Mouse (Mus musculus) brain, adult 2 months (tissue): ENCODE data around the gene Hp.

Source experiments
- DNase-seq: peaks from one replicate; pipeline ENCODE4 v3.0.0; 2011; ENCODE audit warnings: low read depth, low spot score

Hp gene

DNA sequence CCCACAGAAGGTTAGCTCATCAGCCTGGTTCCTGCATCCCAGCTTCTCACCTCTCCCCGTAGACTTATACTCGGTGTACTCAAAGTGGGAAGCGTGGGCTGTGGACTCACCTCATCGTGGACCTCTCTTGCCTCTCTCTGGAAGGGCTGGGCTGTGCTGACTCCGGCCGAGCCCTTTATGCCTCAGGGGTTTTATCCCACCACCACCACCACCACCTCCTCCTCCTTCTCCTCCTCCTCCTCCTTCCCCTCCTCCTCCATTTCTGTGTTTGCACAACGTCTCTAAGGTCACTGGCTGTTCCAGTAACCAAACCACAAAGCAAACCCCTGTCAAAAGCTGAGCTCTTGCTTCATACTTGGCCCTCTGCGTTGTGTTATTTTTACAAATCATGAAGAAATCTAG lies at the start of gene Hp:
TSS of gene Hp (minus strand) at position 273 of the 402 bp plus-strand sequence.
- DNase-seq = no peak

GRCm38 (mm10) chr8:109628638-109629037 lies 49.7 kb upstream of the Hp start:
- peak; percentile 61 for DNase-seq

- DNase-seq = no peak
Measured at GRCm38 (mm10) chr8:109615569-109615968, 36.6 kb upstream of the Hp start.

- peak; percentile 59 for DNase-seq
Measured at GRCm38 (mm10) chr8:109614243-109615210, 35.6 kb upstream of the Hp start, which contains the start of gene Pkd1l3. Gene Pkd1l3 (plus strand): TSS chr8:109614517.

GRCm38 (mm10) chr8:109609153-109609502 lies 30.2 kb upstream of the Hp start:
- peak; percentile 20 for DNase-seq

GRCm38 (mm10) chr8:109608271-109609152 lies 29.5 kb upstream of the Hp start, which contains the start of gene Dhodh:
Gene Dhodh (minus strand): TSS chr8:109608673.
- peak; percentile 99 for DNase-seq

- DNase-seq = peak; percentile 23
Measured at GRCm38 (mm10) chr8:109607650-109608049, 28.7 kb upstream of the Hp start.

- DNase-seq = peak; percentile 47
Measured at GRCm38 (mm10) chr8:109606725-109607124, 27.8 kb upstream of the Hp start.

DNA sequence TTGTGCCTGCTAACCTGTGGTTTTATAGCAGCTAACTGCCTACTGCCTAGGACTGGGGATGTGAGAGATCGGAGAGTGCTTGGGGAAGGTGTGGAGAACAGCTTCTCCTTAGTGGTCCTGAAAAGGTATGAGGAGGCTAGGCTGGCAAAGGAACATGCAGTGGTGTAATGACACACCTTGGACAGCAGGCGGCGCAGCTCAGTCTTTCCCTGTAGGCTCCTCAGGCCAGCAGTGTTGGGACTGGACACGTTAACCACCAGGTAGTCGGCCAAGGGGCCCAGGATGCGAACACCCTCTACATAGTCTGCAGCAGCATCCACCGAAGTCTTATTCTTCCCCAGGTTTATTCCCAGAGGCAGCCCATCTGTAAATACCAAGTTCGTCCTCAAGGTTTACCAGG lies 16.9 kb upstream of the Hp start:
- peak; percentile 49 for DNase-seq

DNA sequence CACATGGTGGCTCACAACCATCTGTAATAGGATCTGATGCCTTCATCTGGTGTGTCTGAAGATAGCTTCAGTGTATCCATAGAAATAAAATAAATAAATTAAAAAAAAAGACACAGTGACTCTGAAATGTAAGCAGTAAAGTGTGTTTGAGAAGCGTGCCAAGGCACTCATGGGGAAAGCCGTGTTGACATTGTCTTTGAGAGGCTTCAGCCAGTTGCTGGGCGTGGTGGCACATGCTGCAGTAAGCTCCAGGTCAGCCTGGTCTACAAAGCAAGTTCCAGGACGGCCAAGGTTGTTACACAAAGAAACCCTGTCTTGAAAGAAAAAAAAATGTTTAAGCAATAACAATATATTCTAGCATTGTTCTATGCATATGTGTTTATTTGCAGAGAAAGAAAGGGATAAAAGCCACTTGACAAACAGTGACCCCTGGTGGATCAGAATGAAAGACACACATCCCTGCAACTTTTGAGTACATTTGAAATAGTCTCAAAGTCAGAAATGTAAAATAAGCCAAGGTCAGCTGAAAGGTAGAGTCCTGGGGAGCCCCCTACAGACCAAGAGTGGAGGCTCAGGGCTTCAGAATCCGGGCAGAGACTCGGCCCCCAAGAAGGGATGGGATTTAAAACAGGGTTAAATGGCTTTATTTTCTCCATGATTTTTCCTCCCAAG lies 14.3 kb upstream of the Hp start:
- DNase-seq = peak; percentile 51

DNA sequence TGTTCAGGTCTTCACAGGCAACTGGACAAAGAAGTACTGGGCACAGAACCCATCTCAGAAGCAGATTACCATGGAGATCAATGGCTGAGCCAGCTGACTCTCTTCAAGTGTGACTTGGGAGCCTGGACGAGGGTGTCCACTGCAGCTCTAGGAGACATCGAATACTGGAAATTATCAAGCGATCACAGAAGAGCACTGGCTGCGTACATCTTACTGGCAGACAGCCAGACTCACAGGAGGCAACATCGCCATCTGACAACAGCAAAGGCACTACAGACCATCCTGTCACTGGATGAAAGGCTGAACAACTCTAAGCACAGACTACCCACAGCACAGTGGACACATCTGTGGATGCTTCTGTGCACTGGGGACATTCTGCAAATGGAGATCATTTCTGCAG lies 13.2 kb upstream of the Hp start:
- no peak for DNase-seq

- DNase-seq = no peak
Measured at GRCm38 (mm10) chr8:109591367-109591766, 12.4 kb upstream of the Hp start.

GRCm38 (mm10) chr8:109590901-109591300 lies 11.9 kb upstream of the Hp start:
- DNase-seq = no peak

DNA sequence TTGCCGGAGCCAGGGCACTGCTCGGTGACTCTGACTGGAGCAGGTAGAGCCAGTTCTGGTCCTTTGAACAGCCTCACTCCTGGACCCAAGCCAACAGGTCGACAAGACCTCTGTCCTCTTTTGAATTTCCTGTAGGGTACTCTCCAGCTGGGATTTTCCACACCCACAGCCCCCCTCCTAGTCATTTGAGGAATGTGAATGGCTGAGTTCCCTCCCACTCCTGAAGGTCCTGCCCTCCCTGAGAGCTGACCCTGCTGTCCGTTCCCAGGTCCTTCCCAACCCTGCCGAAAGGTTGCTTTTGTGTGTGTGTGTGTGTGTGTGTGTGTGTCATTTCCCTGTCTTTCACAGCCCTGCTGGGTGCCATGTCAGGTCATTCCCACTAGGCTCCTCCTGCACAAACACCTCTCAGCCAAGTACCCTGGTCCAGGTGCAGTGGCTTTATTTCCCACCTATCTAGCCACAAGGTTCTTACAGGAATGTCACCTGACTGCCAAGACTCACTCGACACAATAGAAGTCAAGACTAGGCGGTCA lies 8.1 kb upstream of the Hp start:
- DNase-seq = no peak

DNA sequence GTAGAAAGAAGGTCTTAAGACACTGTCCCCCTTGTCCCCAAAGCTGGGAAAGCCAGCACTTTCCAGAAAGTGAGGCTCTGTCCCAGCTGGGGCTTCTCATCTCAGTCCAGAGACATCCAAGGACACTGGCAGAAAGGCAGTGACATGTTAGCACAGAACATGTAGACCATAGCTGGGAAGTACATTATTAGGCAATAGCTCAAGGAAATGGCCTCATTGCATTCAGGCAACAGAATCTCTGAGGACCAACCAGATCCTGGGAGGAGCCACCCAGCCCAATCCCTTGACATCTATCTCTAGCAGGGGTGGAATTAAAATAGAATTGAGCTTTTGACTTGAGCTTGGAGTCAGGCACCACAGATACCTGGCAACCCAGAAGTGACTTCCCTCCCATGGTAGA lies 6.7 kb upstream of the Hp start:
- no peak for DNase-seq

DNA sequence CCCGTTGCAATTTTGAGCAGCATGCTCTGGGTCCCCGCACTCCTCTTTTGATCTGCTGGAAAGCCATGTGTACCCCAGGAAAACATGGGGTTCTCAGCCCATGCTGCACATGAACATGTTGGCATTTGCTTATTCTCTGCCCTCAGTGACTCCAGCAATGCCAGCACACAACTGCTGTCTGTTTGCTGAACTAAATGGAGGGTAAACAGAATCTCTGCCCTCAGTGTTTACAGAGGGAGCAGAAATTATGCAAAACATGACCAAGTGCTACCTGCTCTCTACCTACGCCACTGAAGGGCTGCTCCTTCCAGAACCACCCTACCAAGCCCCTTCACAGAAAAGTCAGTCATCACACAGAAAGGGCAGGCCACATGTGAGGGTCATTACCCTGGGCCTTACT lies 5.9 kb upstream of the Hp start:
- DNase-seq = no peak

GRCm38 (mm10) chr8:109584293-109584692 lies 5.3 kb upstream of the Hp start:
- no peak for DNase-seq

DNA sequence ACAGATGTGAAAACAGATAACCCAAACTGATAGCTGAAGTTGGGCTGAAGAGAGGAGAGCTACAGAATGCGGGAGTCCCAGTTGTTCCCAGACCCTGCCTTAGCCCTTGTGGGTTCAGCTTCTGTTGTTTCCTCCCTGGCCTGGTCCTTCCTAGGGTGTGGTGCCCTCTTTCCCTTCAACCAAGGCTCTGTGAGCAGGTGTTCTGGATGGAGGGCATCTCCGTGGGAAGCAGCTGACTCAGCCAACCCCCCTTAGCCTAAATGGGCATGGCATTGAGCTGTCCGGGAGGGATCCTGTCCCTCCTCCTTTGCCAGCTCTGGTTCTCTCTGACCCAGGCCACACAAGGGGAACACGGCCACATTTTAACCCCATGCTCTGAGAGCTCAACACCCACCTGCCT lies 2.7 kb downstream of the Hp start:
- no peak for DNase-seq

DNA sequence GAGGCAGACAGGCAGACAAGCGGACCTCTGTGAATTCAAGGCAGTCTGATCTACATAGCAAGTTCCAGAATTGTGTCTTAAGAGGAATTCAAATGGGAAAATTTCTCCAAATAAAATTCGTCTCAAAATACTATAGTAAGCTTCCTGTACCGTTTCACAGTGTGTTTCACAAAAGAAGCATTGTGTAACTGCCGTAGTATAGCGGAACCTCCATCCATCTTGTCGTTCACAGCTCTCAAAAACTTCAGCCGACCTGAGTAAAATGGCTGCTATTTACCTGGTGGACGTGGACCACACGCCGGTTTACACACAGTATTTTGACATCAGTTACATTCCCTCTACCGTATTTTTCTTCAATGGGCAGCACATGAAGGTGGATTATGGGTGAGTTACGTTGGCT lies 7.8 kb downstream of the Hp start:
- DNase-seq = no peak

DNA sequence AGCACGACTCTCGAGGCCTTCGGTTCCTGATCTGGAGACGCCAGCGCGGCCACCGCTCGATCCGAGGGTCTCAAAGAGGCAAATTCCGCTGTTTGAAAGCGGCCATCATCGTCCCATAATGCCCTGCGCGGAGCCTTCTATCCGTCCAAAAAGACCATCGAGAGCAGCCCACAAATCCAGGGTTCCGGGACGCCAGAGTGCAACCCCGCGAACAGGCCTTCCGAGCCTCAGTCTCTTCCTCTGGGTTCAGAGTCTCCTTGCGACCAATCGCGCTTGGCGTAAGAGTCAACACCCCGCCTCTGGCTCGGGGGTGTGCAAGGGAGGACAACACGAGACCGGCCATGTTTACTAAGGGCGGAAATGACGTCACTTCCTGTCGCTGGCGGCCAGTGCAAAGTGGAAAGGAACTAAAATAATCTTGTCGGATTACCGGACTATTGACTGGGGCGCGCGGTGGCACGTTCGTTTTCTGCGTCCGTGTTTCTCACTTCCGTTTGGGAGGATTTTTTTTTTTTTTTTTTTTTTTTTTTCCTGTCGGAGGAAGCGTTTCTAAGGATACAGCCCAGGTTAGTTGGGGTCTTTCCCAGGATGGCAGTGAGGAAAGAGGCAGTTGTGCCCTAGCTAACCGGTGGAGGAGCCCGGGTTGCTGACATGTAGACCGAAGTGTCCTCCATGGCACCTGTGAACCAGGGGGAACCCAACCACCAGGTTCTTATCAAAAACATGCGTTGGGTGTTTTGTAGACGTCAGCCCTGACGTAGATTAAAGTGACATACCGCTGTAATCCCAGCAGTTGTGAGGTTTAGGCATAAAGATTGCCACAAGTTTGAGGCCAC lies 13.3 kb downstream of the Hp start, which contains the start of the genes Dhx38 and Txnl4b:
TSS of gene Dhx38 (minus strand) at position 364 of the 836 bp plus-strand sequence.
TSS of gene Txnl4b (plus strand) at position 395 of the 836 bp plus-strand sequence.
- peak; percentile 100 for DNase-seq
